In the genomic region with DNA sequence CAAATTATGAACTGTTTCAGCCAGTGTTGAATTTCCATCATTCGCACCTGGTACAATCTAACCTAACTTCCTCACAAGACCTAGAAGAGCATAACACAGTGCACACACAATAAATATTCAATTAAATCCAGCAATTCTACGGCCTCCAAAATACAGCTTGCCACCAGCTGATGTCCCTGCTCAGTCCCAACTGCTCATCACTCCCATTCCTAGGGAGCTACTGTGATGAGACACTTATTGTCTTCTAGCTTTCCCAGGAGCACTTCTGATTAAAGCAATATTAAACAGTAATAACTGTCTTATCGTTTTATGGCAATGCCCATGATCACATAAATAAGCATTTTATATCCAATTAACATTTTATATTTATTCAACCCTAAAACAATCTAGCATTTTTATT, we compare ENCODE assay signal across 35 mouse cellular contexts. TPM values are rescaled to one million over a fixed set of nuclear protein-coding genes. Genes with fewer than 3 reads are reported as not detected.
"Had no signal": no experiment of that assay in that cellular context is flagged by ENCODE, and none has a peak within 500 bp of the region (broad histone marks: within the 10 kb centered on the region; RNA-seq: fewer than 3 reads in every experiment).

No protein-coding gene starts in this region.

- H3K9ac ChIP-seq: heart, embryonic 12.5 days; heart, embryonic 13.5 days; heart, embryonic 15.5 days; hindbrain, embryonic 12.5 days; hindbrain, embryonic 13.5 days; hindbrain, embryonic 14.5 days; hindbrain, embryonic 15.5 days; intestine, embryonic 15.5 days; kidney, embryonic 15.5 days had no signal

- H3K36me3 ChIP-seq: heart, embryonic 10.5 days; heart, embryonic 12.5 days; heart, embryonic 13.5 days; heart, embryonic 15.5 days; hindbrain, embryonic 10.5 days; hindbrain, embryonic 12.5 days; hindbrain, embryonic 13.5 days; hindbrain, embryonic 15.5 days; intestine, embryonic 15.5 days; kidney, embryonic 15.5 days had no signal

- H3K4me1 ChIP-seq: heart, embryonic 10.5 days; heart, embryonic 12.5 days; heart, embryonic 13.5 days; heart, embryonic 15.5 days; intestine, embryonic 15.5 days had no signal

- DNase-seq: heart, postnatal 10 days; heart, postnatal 14 days; heart, postnatal 36 days; heart, postnatal 4 days; kidney, adult 11 months; kidney, adult 18-20 months; kidney, adult 2 months; kidney, adult 8-10 months; kidney, adult 9 months; kidney, postnatal 10 days; kidney, postnatal 14 days; kidney, postnatal 25 days; kidney, postnatal 36 days; kidney, postnatal 4 days; layer of hippocampus, adult 9-11 months; layer of hippocampus, postnatal 36 days had no signal

- H3K27ac ChIP-seq: heart, embryonic 10.5 days; heart, embryonic 13.5 days; heart, embryonic 15.5 days; hindbrain, embryonic 10.5 days; hindbrain, embryonic 12.5 days; hindbrain, embryonic 13.5 days; hindbrain, embryonic 14.5 days; hindbrain, embryonic 15.5 days; hindbrain, postnatal 0 days; intestine, embryonic 15.5 days; kidney, embryonic 15.5 days; kidney, postnatal 0 days; layer of hippocampus, adult 2 months had no signal

- H3K4me3 ChIP-seq: heart, embryonic 10.5 days; heart, embryonic 12.5 days; heart, embryonic 13.5 days; heart, embryonic 15.5 days; hindbrain, embryonic 10.5 days; hindbrain, embryonic 12.5 days; hindbrain, embryonic 13.5 days; hindbrain, embryonic 15.5 days; intestine, embryonic 15.5 days; kidney, embryonic 15.5 days; layer of hippocampus, adult 2 months had no signal

- ATAC-seq: hindbrain, embryonic 16.5 days; hindbrain, postnatal 0 days; inflammation-experienced regulatory T-cells, adult 6 months; intestine, embryonic 15.5 days; intestine, embryonic 16.5 days; intestine, postnatal 0 days had no signal

- H3K4me2 ChIP-seq: heart, embryonic 11.5 days; heart, embryonic 12.5 days; heart, embryonic 13.5 days; heart, embryonic 15.5 days; hindbrain, embryonic 12.5 days; hindbrain, embryonic 13.5 days; hindbrain, embryonic 14.5 days; hindbrain, embryonic 15.5 days; intestine, embryonic 15.5 days; kidney, embryonic 15.5 days had no signal

- H3K27me3 ChIP-seq: heart, embryonic 12.5 days; heart, embryonic 13.5 days; heart, embryonic 15.5 days; hindbrain, embryonic 12.5 days; hindbrain, embryonic 13.5 days; hindbrain, embryonic 15.5 days; intestine, embryonic 15.5 days; kidney, embryonic 15.5 days had no signal

- H3K9me3 ChIP-seq: heart, embryonic 10.5 days; heart, embryonic 12.5 days; heart, embryonic 13.5 days; heart, embryonic 15.5 days; hindbrain, embryonic 10.5 days; hindbrain, embryonic 12.5 days; hindbrain, embryonic 13.5 days; hindbrain, embryonic 15.5 days; intestine, embryonic 15.5 days; kidney, embryonic 15.5 days had no signal

RNA-seq across cellular contexts. Expression of a gene that starts 55.6 kb away (rescaled TPM):
- polyA plus RNA-seq: inflammation-experienced regulatory T-cells, adult 6 months had no signal
